Mouse (Mus musculus) stomach, embryonic 15.5 days (tissue): ENCODE data around the gene Cyb561a3. TPM values are rescaled to one million over a fixed set of nuclear protein-coding genes. Genes with fewer than 3 reads are reported as not detected.

Experiments
- ATAC-seq: fragments of 200-750 bp; cut with Nextera tagmentation; 2 replicates; pipeline ENCODE4 v1.8.0; 2017; ENCODE audit warnings: low read depth, moderate number of reproducible peaks, moderate TSS enrichment; ENCODE audit not compliant: insufficient read depth, low FRiP score
- H3K27ac ChIP-seq: fragments of 300-500 bp; sonication (generic); 2 replicates; pipeline ENCODE4 v1.5.1; 2015; ENCODE audit warnings: mild to moderate bottlenecking, inconsistent platforms
- H3K27me3 ChIP-seq: fragments of 300-500 bp; sonication (generic); replicated peaks from 2 replicates; pipeline ENCODE4 v1.6.1; 2015; ENCODE audit warnings: inconsistent platforms
- H3K36me3 ChIP-seq: fragments of 300-500 bp; sonication (generic); 2 replicates; pipeline ENCODE4 v1.6.1; 2015; ENCODE audit warnings: inconsistent platforms
- H3K4me1 ChIP-seq: fragments of 300-500 bp; sonication (generic); 2 replicates; pipeline ENCODE4 v1.6.1; 2015; ENCODE audit warnings: inconsistent platforms
- H3K4me2 ChIP-seq: fragments of 300-500 bp; sonication (generic); 2 replicates; pipeline ENCODE4 v1.6.1; 2015; ENCODE audit warnings: mild to moderate bottlenecking, inconsistent platforms
- H3K4me3 ChIP-seq: fragments of 300-500 bp; sonication (generic); replicated peaks from 2 replicates; pipeline ENCODE4 v1.5.1; 2015; ENCODE audit warnings: inconsistent platforms
- H3K9ac ChIP-seq: fragments of 300-500 bp; sonication (generic); 2 replicates; pipeline ENCODE4 v1.6.1; 2015; ENCODE audit warnings: inconsistent platforms
- H3K9me3 ChIP-seq: fragments of 300-500 bp; sonication (generic); 2 replicates; pipeline ENCODE4 v1.6.1; 2016; ENCODE audit warnings: inconsistent platforms
- WGBS: fragments of 180-500 bp; shearing (Covaris S2); methylation state at CpG from one replicate; pipeline ENCODE4 v1.1.7; 2015; 5-methylcytosine and 5-hydroxymethylcytosine counted together
- polyA plus RNA-seq: library from polyadenylated mRNA; unstranded; fragments of >200 nt; fragmentation: Nextera tagmentation; extraction: Ambion mirVana; gene quantifications from 2 replicates; pipeline ENCODE4 v1.2.1, GENCODE M21; 2015

Cyb561a3 gene
- polyA plus RNA-seq, 1 experiment from 2014 or later = 19.6 TPM

DNA sequence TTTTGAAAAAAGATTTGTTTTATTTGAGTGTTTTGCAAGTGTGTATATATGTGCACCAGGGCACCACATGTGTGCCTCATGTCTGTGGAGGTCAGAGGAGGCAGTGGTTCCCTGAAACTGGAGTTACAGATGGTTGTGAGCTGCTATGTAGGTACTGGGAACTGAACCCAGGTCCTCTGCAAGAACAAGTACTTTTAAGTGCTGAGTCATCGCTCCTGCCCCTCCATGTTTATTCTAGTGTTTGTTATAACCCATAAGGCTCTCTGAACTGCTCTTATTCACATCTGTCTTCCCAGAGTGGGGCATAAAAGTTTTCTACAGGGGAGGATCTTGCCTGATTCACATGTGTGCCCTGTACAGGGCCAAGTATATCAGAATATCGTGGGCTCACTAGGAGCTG lies 22.7 kb downstream of the Cyb561a3 start:
- H3K4me3 ChIP-seq = no peak overlapping the region
- WGBS = 95% methylated on average over 2 of the region's 2 CpGs
- no peak for ATAC-seq
- H3K4me1 ChIP-seq = peaks cover 12% of the 10 kb centered on the region; the same call in 1 of the 2 replicates
- no peak overlapping the region for H3K27ac ChIP-seq
- H3K9me3 ChIP-seq = no peaks in the 10 kb centered on the region
- no peaks in the 10 kb centered on the region for H3K27me3 ChIP-seq
- no peak overlapping the region for H3K4me2 ChIP-seq
- no peak overlapping the region for H3K9ac ChIP-seq
- no peaks in the 10 kb centered on the region for H3K36me3 ChIP-seq

DNA sequence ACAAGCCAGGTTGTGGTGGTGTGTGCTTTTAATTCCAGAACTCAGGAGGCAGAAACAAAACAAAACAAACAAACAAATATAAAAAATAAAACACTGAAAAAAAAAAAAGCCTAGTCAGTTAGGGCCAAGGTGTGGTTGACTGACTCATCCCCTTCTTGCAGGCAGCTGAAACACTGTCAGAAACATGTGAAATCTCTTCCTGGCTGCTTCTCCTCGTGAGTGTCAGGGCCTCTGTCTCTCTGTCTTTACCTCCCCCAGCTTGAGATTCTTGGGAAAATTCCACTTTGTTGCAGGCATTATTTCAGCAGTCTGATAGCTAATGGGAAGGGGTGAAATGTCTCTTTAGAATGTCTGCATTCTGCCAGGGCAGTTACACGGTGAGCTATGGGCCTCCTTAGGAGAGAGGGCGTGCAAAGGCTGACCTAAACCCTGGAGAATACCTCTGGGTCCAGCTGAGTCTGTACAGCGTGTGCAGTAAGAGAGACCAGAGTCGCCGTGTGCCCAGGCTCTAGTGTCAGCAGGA lies 25.3 kb downstream of the Cyb561a3 start:
- Histone ChIP-seq H3K4me3 (peak overlapping the region; percentile 31), H3K27me3 (no peaks in the 10 kb centered on the region), H3K27ac (peak overlapping the region; percentile 88), H3K9ac (peak overlapping the region; percentile 35; the same call in 1 of the 2 replicates), H3K4me2 (peak overlapping the region; percentile 51), H3K36me3 (no peaks in the 10 kb centered on the region), H3K4me1 (peaks cover 22% of the 10 kb centered on the region), H3K9me3 (no peaks in the 10 kb centered on the region)
- 7% methylated on average over 6 of the region's 6 CpGs for WGBS
- no peak for ATAC-seq

DNA sequence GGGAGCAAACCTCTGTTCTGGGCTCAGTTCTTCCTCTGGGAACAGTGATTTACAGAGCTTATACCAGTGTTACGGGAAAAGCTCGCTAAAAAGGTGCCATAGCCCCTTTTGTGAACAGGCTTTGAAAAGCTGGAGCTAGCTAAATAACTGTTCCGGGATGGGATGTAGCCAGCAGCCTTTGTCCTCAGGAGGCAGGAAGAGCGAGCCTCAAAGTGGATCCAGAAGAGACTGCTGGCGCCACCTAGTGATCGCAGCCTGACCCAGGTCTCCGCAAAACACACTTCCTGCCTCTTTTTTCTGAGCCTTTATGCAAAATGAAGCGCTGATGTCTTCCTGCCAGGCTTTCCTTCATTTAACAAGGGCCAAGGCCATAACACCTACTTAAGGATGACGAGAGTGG lies 25.8 kb downstream of the Cyb561a3 start:
- no peak for ATAC-seq
- Histone ChIP-seq H3K27ac (peak overlapping the region; percentile 88), H3K36me3 (peaks cover 5% of the 10 kb centered on the region; the same call in 1 of the 2 replicates), H3K9ac (peak overlapping the region; percentile 35; the same call in 1 of the 2 replicates), H3K27me3 (no peaks in the 10 kb centered on the region), H3K4me3 (peak overlapping the region; percentile 31), H3K4me1 (peaks cover 27% of the 10 kb centered on the region), H3K9me3 (no peaks in the 10 kb centered on the region), H3K4me2 (peak overlapping the region; percentile 51)
- 1% methylated on average over 9 of the region's 9 CpGs for WGBS

DNA sequence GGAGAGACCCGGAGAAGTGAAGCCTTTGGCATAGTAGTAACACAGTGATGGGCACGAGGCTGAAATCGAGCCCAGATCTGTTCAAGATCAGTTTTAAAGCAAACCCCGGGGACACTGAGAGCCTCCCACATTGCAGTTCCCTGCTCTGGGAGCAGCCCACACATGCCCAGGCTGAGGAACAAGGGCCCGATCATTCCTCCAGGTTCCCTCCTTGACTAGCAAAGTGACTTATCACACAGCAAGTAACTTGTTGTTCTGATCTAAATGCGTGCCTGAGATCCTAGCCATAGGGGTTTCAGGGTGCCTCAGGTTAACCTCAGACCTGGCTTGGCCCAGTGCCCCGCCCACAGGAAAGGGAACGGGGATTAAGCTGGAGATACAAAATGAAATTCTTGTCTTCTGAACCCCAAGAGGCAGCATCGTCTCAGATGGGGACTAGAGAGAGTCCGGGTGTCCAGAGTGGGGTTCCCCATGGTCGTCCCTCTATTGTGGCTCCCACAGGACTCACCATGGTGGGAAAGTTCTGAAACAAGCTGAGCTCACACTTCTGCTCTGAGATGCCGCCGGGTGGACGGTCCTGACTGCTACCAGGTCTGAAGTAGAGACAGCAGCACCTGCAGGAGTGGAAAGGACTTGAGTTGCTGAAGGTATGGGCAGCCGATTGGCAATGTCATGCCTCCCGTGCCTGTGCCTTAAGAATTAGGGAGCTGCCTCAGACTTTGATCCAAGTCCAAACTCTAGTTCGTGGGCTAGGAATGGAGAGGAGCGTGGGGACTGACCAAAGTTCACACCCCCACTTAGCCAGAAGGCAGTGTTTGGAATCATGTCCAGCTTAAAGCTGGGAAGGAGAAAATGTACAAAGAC lies 26.9 kb downstream of the Cyb561a3 start:
- H3K27ac ChIP-seq = no peak overlapping the region
- ATAC-seq = no peak
- H3K9ac ChIP-seq = no peak overlapping the region
- peak overlapping the region; percentile 75; the same call in 1 of the 2 replicates for H3K4me2 ChIP-seq
- no peaks in the 10 kb centered on the region for H3K27me3 ChIP-seq
- 78% methylated on average over 18 of the region's 18 CpGs for WGBS
- H3K4me3 ChIP-seq = no peak overlapping the region
- peaks cover 33% of the 10 kb centered on the region for H3K4me1 ChIP-seq
- H3K9me3 ChIP-seq = no peaks in the 10 kb centered on the region
- peaks cover 16% of the 10 kb centered on the region; the same call in 1 of the 2 replicates for H3K36me3 ChIP-seq

DNA sequence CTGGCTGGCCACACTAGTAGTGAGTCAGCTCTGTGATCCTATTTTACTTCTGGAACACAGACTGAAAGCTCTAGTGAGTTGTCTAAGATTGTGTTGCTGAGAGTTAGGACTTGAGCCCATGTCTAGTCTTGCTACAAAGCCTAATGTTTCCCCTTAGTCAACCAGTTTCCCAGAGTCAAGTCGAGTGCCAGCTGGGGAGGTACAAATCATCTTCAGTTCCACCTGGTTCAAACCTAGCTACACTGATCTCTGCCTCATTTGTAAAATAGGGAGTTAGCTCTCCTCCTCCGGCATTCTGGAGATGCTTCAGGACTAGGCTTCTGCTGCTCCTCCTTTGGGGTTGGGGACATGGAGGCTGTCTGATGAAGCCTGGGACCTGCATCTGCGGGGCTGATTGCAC lies 27.6 kb downstream of the Cyb561a3 start:
- Histone ChIP-seq H3K4me3 (peak overlapping the region; percentile 70), H3K9me3 (no peaks in the 10 kb centered on the region), H3K4me2 (peak overlapping the region; percentile 75), H3K9ac (peak overlapping the region; percentile 48), H3K36me3 (peaks cover 20% of the 10 kb centered on the region; the same call in 1 of the 2 replicates), H3K27ac (peak overlapping the region; percentile 95), H3K4me1 (peaks cover 33% of the 10 kb centered on the region), H3K27me3 (no peaks in the 10 kb centered on the region)
- WGBS = 47% methylated on average over 3 of the region's 3 CpGs
- no peak for ATAC-seq

DNA sequence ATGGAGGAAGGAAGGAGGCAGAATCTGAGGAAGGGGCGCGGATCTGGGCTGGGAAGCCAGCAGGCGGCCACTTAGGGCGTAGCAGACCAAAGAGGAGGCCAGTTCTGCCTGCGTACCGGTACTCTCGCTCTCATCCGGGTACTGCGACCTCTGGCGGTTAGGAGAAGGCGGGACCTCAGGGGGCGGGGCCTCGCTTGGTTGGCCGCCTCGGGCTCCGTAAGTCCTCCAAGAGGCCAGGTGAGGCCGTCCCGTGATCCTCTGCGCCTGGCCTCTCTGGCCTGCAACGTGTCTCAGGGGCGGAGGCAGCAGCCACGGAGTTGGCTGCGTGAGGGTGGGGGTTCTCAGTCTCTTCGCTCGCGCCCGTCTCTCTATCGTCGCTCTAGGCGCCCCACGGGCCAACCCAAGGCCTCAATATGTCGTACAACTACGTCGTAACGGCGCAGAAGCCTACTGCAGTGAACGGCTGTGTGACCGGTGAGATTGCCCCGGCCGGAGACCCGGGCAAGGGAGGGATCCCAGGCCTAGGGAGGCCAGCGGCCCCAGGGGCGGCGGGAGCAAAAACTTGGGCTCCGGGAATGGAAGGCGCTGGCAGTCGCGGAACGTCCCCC lies 28.4 kb downstream of the Cyb561a3 start, which contains the start of the genes Ddb1 and Tkfc:
Gene Ddb1 (plus strand): TSS at position 35 of the 608 bp plus-strand sequence.
Gene Tkfc (minus strand): TSS at position 362 of the 608 bp plus-strand sequence.
- H3K9me3 ChIP-seq = no peaks in the 10 kb centered on the region
- H3K4me2 ChIP-seq = peak within 1 kb of the TSS; percentile 75
- 0% methylated on average over 48 of the region's 49 CpGs for WGBS
- H3K27ac ChIP-seq = peak within 1 kb of the TSS; percentile 95
- peak; percentile 98 for ATAC-seq
- H3K9ac ChIP-seq = peak within 1 kb of the TSS; percentile 94
- H3K4me3 ChIP-seq = peak within 1 kb of the TSS; percentile 70
- H3K27me3 ChIP-seq = no peaks in the 10 kb centered on the region
- peaks cover 33% of the 10 kb centered on the region for H3K4me1 ChIP-seq
- peaks cover 26% of the 10 kb centered on the region for H3K36me3 ChIP-seq

DNA sequence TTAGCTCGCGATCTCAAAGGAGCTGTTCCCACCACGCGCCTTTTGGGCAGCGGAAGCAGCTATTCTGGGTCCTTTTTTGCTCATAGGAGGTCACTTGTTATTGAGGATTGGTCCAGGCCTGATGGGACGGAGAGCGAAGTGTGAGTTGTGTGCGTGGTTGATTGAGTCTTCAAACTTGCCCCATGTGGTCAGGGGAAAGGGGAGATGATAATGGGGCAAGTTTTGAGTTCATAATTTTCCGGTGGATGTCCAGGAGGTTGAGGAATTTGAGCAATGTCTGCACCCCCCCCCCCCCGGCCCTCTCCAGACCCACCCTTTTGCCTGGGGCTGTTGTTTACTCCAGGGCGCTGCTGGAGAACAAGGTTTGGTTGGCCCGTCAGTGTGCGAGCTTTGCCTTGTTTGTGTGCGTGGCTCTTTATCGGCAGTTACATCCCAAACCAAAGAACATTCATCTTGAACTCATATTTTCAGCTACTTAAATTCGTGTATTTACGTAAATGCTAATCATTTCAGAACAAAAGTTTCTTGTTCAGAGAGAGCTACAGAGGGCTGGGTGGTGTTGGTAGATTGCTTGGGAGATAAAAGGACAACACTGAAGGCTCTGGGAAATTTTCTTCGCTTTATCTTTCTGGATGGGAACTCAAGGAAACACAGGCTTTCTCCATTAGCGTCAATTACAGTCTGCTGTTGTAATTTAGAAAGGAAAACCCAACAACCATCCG lies 29.1 kb downstream of the Cyb561a3 start:
- Histone ChIP-seq H3K9me3 (no peaks in the 10 kb centered on the region), H3K4me1 (peaks cover 33% of the 10 kb centered on the region), H3K9ac (peak overlapping the region; percentile 94), H3K4me2 (peak overlapping the region; percentile 75), H3K27ac (peak overlapping the region; percentile 94), H3K27me3 (no peaks in the 10 kb centered on the region), H3K36me3 (peaks cover 33% of the 10 kb centered on the region), H3K4me3 (peak overlapping the region; percentile 70)
- no peak for ATAC-seq
- WGBS = 5% methylated on average over 20 of the region's 20 CpGs

DNA sequence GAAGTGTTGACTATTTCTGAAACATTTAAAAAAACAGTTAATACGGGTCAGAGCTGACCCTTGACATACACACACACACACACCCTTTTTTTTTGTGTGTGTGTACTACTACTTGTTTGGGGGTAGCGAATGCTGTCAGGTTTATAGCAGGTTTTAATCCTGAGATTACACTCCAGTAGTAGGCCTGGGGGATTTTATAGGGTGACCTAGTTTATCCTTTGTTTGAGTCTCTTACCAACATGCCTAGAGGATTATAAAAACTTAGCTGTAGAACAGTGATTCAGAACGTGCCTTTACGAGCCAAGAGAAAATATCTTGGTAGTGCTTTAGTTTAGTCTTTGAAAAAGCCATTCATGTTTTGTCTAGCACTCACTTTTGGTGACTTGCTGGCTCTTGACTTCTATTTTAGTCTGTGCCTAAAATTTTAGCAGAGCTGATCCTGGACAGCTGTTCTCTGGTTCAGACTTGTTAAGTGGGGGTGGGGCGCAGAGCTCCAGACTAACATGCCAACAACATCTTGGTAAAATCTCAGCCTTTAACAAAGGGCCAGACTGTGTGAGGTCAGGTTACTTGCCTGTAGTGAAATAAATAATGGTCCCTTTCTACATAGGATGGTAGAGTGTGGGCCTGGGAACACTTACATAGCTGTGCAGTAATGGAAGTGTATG lies 31.7 kb downstream of the Cyb561a3 start:
- H3K9me3 ChIP-seq = no peaks in the 10 kb centered on the region
- WGBS = 62% methylated on average over 5 of the region's 5 CpGs
- peaks cover 30% of the 10 kb centered on the region for H3K4me1 ChIP-seq
- no peak for ATAC-seq
- H3K27me3 ChIP-seq = no peaks in the 10 kb centered on the region
- no peak overlapping the region for H3K27ac ChIP-seq
- no peak overlapping the region for H3K4me3 ChIP-seq
- peaks cover 58% of the 10 kb centered on the region for H3K36me3 ChIP-seq
- H3K9ac ChIP-seq = no peak overlapping the region
- no peak overlapping the region for H3K4me2 ChIP-seq

DNA sequence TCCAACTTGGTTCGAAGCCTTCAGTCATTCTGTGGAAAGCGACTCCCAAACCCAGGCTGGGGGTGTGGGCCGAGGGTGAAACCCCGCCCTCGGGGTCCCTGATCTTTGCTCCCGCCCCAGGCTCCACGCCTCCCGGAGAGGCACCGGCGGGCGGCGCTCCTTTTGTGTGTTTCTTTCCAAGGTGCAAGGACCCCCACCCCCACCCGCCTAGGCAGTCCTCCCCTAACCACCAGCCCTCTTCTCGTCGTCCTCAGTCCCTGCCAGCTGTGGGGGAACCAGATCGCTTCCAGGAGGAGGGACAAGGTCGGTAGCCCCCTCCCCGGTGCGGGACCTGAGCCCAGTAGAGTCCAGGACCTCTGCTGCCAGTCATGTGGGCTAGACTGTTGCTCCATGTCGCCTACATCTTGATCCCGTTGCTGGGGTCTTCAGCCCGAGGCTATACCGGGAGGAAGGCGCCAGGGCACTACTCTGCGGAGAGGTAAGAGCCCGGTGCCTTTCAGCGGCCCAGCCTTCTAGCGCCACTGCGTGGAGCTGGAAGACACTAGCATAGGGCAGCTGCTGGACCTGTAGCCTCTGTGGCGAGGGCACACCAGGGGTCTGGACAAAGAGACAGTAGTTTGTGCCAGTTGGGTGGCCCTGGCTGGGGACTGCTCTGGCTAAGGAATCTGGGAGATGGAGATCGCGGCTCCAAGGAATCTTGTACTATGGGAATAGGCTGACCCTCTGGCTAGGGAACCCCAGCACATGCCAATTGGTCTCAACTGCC lies 57.3 kb downstream of the Cyb561a3 start, which contains the start of gene Vwce:
Gene Vwce (plus strand): TSS at position 108 of the 766 bp plus-strand sequence.
- ATAC-seq = peak; percentile 74; the same call in 1 of the 2 replicates
- H3K4me1 ChIP-seq = peaks cover 18% of the 10 kb centered on the region
- no peaks in the 10 kb centered on the region for H3K27me3 ChIP-seq
- peak within 1 kb of the TSS; percentile 96 for H3K4me2 ChIP-seq
- no peaks in the 10 kb centered on the region for H3K9me3 ChIP-seq
- peaks cover 11% of the 10 kb centered on the region for H3K36me3 ChIP-seq
- 3% methylated on average over 32 of the region's 32 CpGs for WGBS
- 0 out of 2 replicates have a peak within 1 kb of the TSS, but pooled peaks have one; percentile 7 for H3K27ac ChIP-seq
- H3K4me3 ChIP-seq = peak within 1 kb of the TSS; percentile 45
- H3K9ac ChIP-seq = peak within 1 kb of the TSS; percentile 50

DNA sequence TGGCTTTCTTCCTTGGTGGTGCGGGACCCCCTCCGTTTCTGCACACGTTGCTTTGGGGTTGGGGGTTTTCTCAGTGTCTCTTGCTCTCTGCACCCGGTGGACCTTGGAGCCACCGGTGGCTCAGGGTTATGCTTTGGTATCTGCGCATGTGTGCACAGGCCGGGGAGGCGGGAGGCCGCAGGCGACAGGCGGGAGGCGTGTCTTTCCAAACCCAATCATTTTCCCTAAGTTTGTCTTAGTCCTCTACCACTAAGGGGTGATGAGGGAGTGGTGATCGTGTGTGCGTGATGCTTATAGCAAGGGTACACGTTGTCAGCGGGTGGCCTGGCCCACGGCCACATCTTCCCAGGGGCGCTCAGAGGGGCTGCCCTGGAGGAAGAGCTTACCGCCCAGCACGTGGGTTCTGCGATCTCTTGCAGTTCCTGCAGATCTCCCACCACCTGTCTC lies 57.9 kb downstream of the Cyb561a3 start:
- H3K36me3 ChIP-seq = 0 out of 2 replicates have a peak, but pooled peaks cover 5% of the 10 kb centered on the region
- peak; percentile 86 for ATAC-seq
- H3K4me1 ChIP-seq = peaks cover 18% of the 10 kb centered on the region
- H3K27me3 ChIP-seq = no peaks in the 10 kb centered on the region
- H3K4me2 ChIP-seq = peak overlapping the region; percentile 96
- peak overlapping the region; percentile 50 for H3K9ac ChIP-seq
- H3K9me3 ChIP-seq = no peaks in the 10 kb centered on the region
- 4% methylated on average over 21 of the region's 21 CpGs for WGBS
- H3K27ac ChIP-seq = 0 out of 2 replicates have a peak overlapping the region, but pooled peaks have one; percentile 7
- H3K4me3 ChIP-seq = peak overlapping the region; percentile 45
